Mouse (Mus musculus): ENCODE results near the gene Borcs8.

DNA sequence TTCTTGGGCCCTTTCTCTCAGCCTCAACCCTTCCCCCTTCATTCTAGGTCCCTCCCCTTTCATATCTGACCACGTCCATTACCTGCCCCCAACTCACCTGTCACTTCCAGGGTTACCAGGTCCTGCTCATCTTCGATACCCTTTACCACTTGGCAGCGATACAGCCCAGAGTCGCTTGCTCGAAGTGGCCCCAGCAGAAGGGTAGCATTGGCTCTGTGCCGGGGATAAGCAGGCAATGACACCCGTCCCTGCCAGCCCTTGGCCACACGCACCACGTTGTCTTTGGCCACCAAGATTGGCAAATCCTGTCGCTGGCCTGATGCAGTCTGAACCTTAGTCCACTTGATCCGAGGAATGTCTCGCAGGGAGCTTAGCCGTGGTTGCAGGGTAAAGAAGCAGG lies 24.4 kb upstream of the Borcs8 start:
- TF ChIP-seq CTCF (IDR thresholded peaks at IDR 0.05): no peak
- no peak for TF ChIP-seq POLR2A (IDR thresholded peaks at IDR 0.05; ENCODE audit: insufficient read depth, low read depth, low read length)
- TF ChIP-seq EP300 (IDR thresholded peaks at IDR 0.05; ENCODE audit: insufficient read depth, low read depth, low read length): no peak
